Mouse (Mus musculus): ENCODE measurements around the gene Bricd5.

Gene Bricd5

GRCm38 (mm10) chr17:24485090-24485860, 11.6 kb downstream of the Bricd5 start:
- no peak for DNase-seq (ENCODE audit: low spot score)

- no peak for DNase-seq (ENCODE audit: low spot score)
These were observed 14.5 kb downstream of the Bricd5 start, which contains the start of gene Caskin1 for GRCm38 (mm10) chr17:24488186-24488661. Gene Caskin1, plus strand, starts transcription at chr17:24488601.

- no peak for DNase-seq (ENCODE audit: low spot score)
These were observed 15.1 kb downstream of the Bricd5 start for GRCm38 (mm10) chr17:24488662-24489264.

GRCm38 (mm10) chr17:24489265-24490030, 15.8 kb downstream of the Bricd5 start:
- DNase-seq (ENCODE audit: low spot score): no peak

DNA sequence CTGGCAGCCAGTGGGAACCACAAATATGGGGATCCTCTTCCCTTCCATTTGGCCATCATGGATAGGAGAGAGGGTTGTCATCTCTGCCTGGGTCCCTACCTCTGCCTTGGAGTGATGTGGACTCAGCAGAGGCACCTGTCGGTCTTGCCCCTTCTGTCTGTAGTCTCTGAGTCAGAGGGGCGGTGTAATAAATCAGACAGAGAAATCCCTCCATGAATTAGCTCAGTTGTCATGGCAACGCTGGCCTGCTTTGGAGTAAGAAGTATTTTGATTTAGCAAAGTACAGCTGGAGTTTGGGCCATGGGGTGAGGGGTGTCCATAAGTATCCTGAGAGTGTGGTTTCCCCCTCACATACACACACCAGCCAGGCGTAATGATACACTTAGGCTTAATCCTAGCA, 16.7 kb downstream of the Bricd5 start:
- no peak for DNase-seq (ENCODE audit: low spot score)

DNA sequence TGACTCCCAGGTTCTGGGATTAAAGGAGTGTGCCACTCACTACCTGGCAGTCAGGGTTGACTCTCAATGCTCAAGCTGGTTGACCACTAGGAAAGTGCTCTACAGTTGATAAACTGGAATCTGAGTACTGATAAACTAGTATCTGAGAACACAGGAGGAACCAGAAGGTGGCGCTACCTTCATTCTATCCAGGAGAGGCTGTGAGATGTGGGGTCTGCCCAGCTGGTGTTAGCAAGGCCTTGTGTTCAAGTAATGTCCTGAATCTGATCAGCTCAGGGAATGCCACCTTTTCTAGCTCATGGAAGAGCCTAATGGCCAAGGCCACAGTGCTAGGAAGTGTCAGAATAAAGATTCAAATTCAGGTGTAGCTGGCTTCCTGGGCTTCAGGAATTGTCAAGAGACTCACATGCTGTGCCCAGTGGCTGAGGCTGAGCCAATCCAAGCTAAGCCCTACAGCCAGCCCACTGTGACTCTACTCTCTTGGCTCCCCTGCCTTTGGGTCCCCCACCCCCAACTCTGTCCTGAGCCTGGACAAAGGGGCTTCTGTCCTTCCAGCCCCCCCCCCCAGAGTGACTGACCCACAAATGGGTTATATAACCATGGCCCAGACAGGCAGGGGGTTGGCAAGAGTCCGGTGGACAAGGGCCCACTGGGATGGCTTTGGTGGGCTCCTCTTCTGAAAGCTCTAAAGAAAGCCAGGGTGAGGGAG, 21.1 kb downstream of the Bricd5 start:
- peak; percentile 81 for DNase-seq (ENCODE audit: low spot score)

DNA sequence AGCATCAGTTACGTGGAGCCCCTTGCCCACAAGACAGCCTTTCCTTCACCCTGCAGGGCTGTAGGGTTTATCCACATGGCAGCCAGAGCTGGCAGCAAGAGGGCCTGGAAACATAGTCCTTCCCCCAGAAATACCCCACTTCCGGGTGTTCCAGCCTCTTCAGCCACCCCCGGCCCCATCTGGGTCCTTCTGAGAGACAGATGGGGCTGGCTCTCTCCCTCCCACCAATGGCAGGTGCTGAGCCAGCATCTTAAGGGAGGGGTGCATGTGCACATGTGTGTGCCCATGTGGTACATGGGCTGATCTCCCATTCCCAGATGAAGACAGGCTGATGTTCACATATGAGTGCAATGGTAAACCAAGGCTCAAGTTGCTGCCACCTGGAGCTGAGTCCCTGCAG, 21.8 kb downstream of the Bricd5 start:
- peak; percentile 80 for DNase-seq (ENCODE audit: low spot score)

DNA sequence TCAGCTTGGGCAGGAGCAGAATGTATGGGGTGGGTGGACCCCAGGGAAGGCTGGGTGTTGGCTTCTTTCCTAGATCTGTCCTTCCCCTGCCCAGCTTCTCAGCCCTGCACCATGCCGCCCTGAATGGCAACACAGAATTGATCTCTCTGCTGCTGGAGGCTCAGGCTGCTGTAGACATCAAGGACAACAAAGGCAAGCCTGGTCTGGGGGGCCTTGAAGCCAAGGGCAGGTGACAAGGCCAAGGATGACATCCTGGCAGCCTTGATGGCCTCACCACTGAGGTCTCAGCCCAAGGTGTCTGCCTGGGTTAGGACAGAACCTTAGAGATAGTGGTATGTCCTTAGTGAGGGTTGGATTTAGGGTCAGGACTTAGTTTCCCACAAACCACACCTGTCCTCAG, 22.3 kb downstream of the Bricd5 start:
- no peak for DNase-seq (ENCODE audit: low spot score)

- DNase-seq (ENCODE audit: low spot score): no peak
These were observed 28.5 kb downstream of the Bricd5 start for GRCm38 (mm10) chr17:24502208-24502607.

DNA sequence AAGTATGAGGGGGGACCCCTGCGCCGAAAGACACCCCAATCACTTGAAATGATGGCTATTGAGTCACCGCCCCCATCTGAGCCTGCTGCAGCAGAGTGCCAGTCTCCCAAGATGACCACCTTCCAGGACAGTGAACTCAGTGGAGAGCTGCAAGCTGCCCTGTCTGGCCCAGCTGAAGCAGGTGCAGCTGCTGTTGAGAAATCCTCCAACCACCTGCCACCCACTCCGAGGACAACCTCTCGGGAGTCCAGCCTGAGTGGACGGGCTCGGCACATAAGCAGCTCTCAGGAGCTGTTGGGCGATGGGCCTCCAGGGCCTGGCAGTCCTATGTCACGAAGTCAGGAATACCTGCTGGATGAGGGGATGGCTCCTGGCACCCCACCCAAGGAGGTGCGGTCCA, 30.4 kb downstream of the Bricd5 start:
- DNase-seq (ENCODE audit: low spot score): no peak

DNA sequence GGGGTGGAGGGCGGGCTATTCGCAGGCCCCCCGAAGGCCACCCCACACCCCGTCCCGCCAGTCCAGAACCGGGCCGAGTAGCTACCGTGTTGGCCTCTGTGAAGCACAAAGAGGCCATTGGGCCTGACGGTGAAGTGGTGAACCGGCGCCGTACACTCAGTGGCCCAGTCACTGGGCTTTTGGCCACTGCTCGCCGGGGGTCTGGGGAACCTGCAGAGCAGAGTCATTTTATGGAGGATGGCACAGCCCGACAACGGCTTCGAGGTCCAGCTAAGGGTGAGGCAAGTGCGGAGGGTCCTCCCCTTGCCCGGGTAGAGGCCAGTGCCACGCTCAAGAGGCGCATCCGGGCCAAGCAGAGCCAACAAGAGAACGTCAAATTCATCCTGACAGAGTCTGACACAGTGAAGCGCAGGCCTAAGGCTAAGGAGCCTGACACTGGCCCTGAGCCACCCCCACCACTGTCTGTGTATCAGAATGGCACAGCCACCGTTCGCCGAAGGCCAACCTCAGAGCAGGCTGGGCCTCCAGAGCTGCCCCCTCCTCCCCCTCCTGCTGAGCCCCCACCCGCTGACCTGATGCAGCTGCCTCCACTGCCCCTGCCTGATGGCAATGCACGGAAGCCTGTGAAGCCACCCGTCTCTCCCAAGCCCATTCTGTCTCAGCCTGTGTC, 31.7 kb downstream of the Bricd5 start:
- DNase-seq (ENCODE audit: low spot score): no peak

- DNase-seq (ENCODE audit: low spot score): peak; percentile 49
These were observed 32.8 kb downstream of the Bricd5 start for GRCm38 (mm10) chr17:24506332-24507070.

DNA sequence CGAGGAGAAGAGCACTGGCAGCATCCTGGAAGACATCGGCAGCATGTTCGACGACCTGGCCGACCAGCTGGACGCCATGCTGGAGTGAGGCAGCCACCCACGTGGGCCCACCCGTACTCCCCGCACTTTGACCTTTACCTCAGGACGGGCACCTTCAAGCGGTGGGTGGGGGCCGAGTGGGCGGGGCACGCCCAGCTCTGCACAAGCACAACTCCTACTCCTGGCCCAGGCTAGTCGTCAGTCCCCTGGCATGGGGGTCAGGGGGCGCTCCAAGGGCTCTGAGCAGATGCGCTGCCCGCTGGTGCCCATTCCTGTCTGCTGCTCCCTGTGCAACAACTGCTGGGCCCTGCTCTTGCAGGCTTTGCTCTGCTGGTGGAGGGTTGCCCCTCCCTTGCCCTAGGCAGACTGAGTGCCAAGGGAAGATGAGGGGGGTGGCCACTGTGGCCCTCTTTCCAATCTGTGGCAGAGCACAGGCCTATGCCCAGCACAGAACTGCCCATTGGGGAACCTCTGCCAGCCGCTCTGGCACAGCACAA, 33.5 kb downstream of the Bricd5 start:
- no peak for DNase-seq (ENCODE audit: low spot score)

- DNase-seq (ENCODE audit: low spot score): no peak
These were observed 34.2 kb downstream of the Bricd5 start for GRCm38 (mm10) chr17:24507806-24508460.

- DNase-seq (ENCODE audit: low spot score): peak; percentile 76
These were observed 39.9 kb downstream of the Bricd5 start for GRCm38 (mm10) chr17:24513609-24514008.

DNA sequence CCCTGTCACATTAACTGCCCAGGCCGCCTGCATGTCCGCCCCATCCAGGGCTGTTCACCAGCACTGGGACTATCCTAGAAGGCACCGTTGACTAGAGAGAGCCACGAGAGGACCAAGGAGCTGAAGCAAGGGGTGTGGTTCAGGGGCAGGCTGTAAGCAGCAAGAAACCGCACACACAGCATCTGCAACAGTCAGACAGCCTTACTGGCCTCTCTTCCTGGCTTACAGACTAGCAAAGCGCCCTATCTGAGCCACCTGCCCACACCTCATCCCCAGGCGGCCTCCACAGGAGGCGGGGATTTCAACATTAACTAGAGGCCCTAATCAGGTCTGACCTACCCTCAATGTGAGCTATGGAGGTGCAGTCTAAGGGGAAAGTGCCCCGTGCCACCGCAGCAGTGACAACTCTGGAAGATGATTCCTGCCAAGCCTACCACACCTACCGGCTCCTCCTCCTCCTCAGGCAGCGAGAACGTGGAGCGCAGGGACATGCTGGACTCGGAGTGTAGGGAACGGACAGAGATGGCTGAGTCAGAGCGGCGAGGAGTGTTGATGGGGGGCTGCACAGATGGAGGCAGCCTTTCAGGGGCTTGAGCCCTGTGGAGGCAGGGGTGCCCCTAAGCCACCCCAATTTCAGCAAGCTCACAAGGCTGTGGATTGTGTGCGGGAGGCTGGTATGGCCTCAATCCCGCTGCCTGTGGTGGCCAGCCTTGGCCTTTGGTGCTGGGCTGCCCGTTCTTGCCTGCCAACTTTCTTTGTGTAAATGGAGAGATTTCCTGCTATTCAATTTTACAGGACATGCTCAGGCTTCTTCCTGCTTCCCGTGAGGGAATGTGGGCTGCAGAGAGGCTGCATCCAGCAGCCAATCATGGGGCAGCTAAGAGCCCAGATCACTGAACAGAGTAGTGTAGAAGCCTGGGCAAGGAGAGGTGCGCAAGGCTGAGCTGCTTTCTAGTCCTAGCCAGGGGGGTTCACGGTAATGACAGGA, 40.9 kb downstream of the Bricd5 start:
- DNase-seq (ENCODE audit: low spot score): no peak

DNA sequence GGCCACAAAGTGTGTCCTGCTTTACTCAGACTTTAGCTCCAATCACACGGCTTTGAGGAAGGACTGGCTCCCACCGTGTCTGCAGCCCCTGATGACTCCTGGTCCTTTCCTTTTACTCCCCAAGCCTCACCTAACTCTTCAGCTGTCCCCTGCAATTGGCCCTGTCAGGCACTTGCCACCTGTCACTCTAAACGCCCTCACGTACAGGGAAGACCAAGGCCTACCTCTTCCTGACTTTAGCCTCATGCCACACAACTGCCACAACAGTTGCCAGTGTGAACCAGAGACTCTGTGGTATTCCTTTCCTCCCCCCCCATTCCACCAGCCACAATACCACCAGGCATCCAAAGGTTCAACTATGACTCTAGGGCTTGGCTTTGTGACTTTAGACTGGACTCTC, 46.8 kb downstream of the Bricd5 start:
- no peak for DNase-seq (ENCODE audit: low spot score)

GRCm38 (mm10) chr17:24524734-24525133, 51.0 kb downstream of the Bricd5 start:
- no peak for DNase-seq (ENCODE audit: low spot score)

Data from layer of hippocampus, adult 11-12 months (tissue).